Mouse (Mus musculus): Measurements from ENCODE around the gene Ric1. TPM values are rescaled to one million over a fixed set of nuclear protein-coding genes. Genes with fewer than 3 reads are reported as not detected.

Gene Ric1
- 22.4 and 27.0 TPM in 2 replicates for polyA plus RNA-seq (2012; rRNA removed)

DNA sequence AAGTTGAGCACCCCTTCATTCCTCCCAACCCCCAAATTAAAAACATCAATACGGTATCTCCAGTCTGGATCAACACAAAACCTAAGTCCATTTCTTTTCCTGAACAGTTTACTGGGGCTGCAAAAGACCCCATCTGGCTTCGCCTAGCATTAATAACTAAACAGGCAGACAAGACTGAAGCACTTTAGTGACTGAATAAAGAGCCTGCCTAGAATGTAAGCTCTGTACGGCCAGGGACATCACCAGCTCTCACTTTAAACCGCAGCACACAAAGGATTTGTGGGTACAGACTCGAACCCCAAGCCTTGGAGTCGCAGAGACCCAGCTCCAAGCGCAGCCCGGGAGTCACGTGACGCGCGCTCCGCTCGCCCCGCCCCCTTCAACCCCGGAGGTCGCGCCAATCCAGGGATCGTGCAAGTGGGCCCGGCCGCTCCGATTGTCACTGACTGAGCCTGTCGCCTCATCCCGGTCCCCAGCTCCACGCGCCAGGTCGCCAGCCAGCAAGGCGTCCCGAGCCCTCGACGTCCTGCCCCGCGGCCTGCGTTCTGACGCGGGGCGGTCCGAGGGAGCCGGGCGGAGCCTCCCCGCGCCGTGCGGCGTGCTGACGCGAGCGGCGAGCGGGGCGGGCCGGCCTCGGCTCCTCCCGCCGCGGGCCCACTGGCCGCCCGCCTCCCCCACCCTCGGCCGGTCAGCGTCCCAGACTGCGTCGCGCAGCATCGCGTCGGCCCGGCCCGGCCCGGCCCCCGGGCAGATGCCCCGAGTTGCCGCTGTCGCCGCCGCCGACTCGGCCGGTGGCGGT is at the start of gene Ric1:
Gene Ric1, plus strand, starts transcription at position 646 of the 799 bp plus-strand sequence.

DNA sequence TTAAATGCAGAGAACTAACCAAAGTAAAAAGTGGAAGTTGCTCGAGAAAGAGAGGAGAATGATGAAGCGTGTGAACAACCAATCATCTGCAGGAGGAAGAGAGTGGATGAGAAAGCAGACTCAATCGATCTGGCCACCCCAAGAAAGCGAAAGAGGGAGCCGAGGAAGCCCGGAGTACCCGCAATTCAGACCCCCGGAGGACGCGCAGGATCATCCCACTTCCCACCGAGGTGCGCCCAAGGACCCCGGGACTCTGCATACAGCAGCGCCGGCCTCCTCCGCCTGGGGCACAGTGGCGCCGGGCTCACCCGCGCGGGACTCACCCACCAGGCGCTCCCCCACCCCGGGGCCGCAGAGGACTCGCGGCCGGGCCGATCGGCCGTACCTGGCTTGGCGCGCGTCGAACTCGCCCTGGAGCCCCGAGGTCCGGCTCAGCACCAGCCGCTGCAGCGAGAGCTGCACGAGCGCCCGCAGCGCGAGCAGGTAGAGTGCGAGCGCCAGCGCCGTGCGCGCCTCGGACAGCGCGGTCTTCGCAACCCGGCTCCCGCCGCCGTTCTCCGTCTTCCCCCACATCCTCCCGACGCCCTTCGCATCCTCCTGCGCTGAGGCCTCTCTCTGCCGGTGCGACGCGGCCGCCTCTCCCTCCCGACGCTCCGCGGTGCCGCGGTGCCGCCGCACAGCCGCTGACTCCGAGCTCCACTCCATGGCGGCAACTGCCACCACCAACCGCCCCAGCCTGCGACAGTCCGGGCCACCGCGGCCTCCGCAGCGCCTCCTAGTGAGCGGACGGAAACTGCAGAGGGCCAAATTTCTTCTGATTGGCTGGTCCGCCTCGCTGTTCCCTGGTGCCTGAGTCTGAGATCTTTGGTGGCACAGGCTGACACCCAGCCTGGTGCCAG is 125.8 kb downstream of the Ric1 start, which contains the start of gene Ermp1:
Gene Ermp1, minus strand, starts transcription at position 765 of the 899 bp plus-strand sequence.

Other genes with a start within 250 kb of the Ric1 start
- 1.1 and 1.6 TPM in 2 replicates for gene Insl6, start 196.9 kb upstream of the Ric1 start, polyA plus RNA-seq (2012; rRNA removed)
- gene Rln1, start 187.6 kb upstream of the Ric1 start, polyA plus RNA-seq (2012; rRNA removed) = 1.4 and 1.7 TPM in 2 replicates
- gene Plgrkt, start 154.9 kb upstream of the Ric1 start, polyA plus RNA-seq (2012; rRNA removed) = 55.8 and 63.9 TPM in 2 replicates
- 0.95 and 1.6 TPM in 2 replicates for gene Cd274, start 154.8 kb upstream of the Ric1 start, polyA plus RNA-seq (2012; rRNA removed)
- 0.06 TPM in 1 of 2 replicates, not detected in the other for gene Pdcd1lg2, start 111.4 kb upstream of the Ric1 start, polyA plus RNA-seq (2012; rRNA removed)
- gene Ermp1, start 126.1 kb downstream of the Ric1 start, polyA plus RNA-seq (2012; rRNA removed) = 9.2 and 10.8 TPM in 2 replicates
- gene Mlana, start 175.5 kb downstream of the Ric1 start, polyA plus RNA-seq (2012; rRNA removed) = 0.10 and 0.21 TPM in 2 replicates